Mouse (Mus musculus) ES-Bruce4 (cell line): Measurements from ENCODE around the gene Cct7.

ENCODE experiments used
- CTCF ChIP-seq: IDR thresholded peaks from one replicate; pipeline ENCODE4 v1.8.1; 2011; ENCODE audit warnings: low read depth, low read length
- POLR2A ChIP-seq: IDR thresholded peaks from one replicate; pipeline ENCODE4 v1.8.1; 2011; ENCODE audit warnings: low read length; ENCODE audit not compliant: insufficient read depth

DNA sequence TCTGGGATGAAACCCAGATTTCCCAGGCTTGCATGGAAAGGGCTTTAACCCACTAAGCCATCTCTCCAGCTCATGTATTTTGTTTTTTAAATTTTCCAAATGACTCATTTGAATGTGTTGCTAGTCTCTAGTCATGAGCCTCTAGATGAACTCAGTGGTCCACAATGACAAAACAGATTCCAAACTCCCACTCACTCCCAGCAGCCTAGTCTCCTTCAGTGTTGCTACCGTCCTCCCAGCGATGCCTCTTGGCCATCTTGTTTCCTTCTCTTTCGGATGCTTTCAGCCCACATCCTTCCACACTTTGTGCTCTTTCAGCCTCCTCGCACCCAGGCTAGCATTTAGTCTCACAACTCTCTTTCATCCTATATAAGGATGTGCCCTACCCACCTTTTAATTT lies 38.9 kb downstream of the Cct7 start:
- TF ChIP-seq POLR2A (no peak), CTCF (no peak)
